Mouse (Mus musculus) adrenal gland, postnatal 25 days (tissue): ENCODE data around the gene Dram1. TPM values are rescaled to one million over a fixed set of nuclear protein-coding genes. Genes with fewer than 3 reads are reported as not detected.

Experiments
- DNase-seq: peaks from one replicate; pipeline ENCODE4 v3.0.0; 2021; ENCODE audit warnings: mixed read lengths
- long read RNA-seq: library from polyadenylated mRNA; stranded (forward); transcript quantifications from one replicate; pipeline ENCODE4 v2.0.0, GENCODE M21; 2021
- total RNA-seq: library from RNA; stranded (reverse); gene quantifications from 2 replicates; pipeline ENCODE4 v1.2.3, GENCODE M21; 2021

Dram1 gene
- 7.4 and 7.9 TPM in 2 replicates for total RNA-seq
- long read RNA-seq, partial matches to known transcripts: 5 of 11 reads
- long read RNA-seq, other reads (novel, unspliced or antisense): 2 of 11 reads

GRCm38 (mm10) chr10:88379013-88379885, at the start of gene Dram1, which contains the start of gene Gnptab:
Gene Dram1 (minus strand): TSS chr10:88379080.
Gene Gnptab (plus strand): TSS chr10:88379132.
- DNase-seq: peak; percentile 91

- no peak for DNase-seq
Measured at GRCm38 (mm10) chr10:88427998-88428397, 49.1 kb upstream of the Dram1 start.

- no peak for DNase-seq
Measured at GRCm38 (mm10) chr10:88426896-88427295, 48.0 kb upstream of the Dram1 start.

- DNase-seq: peak; percentile 30
Measured at GRCm38 (mm10) chr10:88426158-88426816, 47.4 kb upstream of the Dram1 start.

GRCm38 (mm10) chr10:88420655-88421435, 42.0 kb upstream of the Dram1 start:
- no peak for DNase-seq

GRCm38 (mm10) chr10:88420141-88420541, 41.3 kb upstream of the Dram1 start:
- DNase-seq: no peak

GRCm38 (mm10) chr10:88417686-88418085, 38.8 kb upstream of the Dram1 start:
- DNase-seq: no peak

GRCm38 (mm10) chr10:88412290-88412995, 33.6 kb upstream of the Dram1 start:
- DNase-seq: no peak

- no peak for DNase-seq
Measured at GRCm38 (mm10) chr10:88409751-88410150, 30.9 kb upstream of the Dram1 start.

GRCm38 (mm10) chr10:88407875-88408631, 29.2 kb upstream of the Dram1 start:
- DNase-seq: no peak

- DNase-seq: peak; percentile 22
Measured at GRCm38 (mm10) chr10:88405812-88406211, 26.9 kb upstream of the Dram1 start.

- DNase-seq: no peak
Measured at GRCm38 (mm10) chr10:88404220-88404619, 25.3 kb upstream of the Dram1 start.

- DNase-seq: no peak
Measured at GRCm38 (mm10) chr10:88403021-88403420, 24.1 kb upstream of the Dram1 start.

- DNase-seq: no peak
Measured at GRCm38 (mm10) chr10:88399271-88399670, 20.4 kb upstream of the Dram1 start.

- DNase-seq: no peak
Measured at GRCm38 (mm10) chr10:88398668-88399243, 19.9 kb upstream of the Dram1 start.

- no peak for DNase-seq
Measured at GRCm38 (mm10) chr10:88392181-88392847, 13.4 kb upstream of the Dram1 start.

GRCm38 (mm10) chr10:88391495-88391894, 12.6 kb upstream of the Dram1 start:
- DNase-seq: no peak

GRCm38 (mm10) chr10:88390096-88390790, 11.4 kb upstream of the Dram1 start:
- no peak for DNase-seq

GRCm38 (mm10) chr10:88389576-88389975, 10.7 kb upstream of the Dram1 start:
- no peak for DNase-seq
